Mouse (Mus musculus) T-cell, adult 66 days (primary cell): ENCODE data around the gene Hax1. TPM values are rescaled to one million over a fixed set of nuclear protein-coding genes. Genes with fewer than 3 reads are reported as not detected.

Experiments
- total RNA-seq, 2 experiments: library from RNA; stranded (reverse); gene quantifications; 3 replicates in 1 of 2; 4 replicates in 1 of 2; pipeline ENCODE4 v1.2.4; 2023

Gene Hax1
- total RNA-seq = 10 to 100 TPM; 54.0 to 60.6 TPM

GRCm38 (mm10) chr3:89998612-89999054 lies at the start of gene Hax1:
Gene Hax1 (minus strand): TSS chr3:89998780.

GRCm38 (mm10) chr3:89963221-89963763 lies 35.3 kb downstream of the Hax1 start, which contains the start of gene Atp8b2:
Gene Atp8b2 (minus strand): TSS chr3:89963508.

Other genes with a start within 250 kb of the Hax1 start
- gene Chrnb2, start 234.1 kb downstream of the Hax1 start, total RNA-seq = 1 to 10 TPM; 2.6 to 3.5 TPM
- 10 to 100 TPM; 92.0 to 92.1 TPM for gene Ube2q1, start 225.2 kb downstream of the Hax1 start, total RNA-seq
- 1 to 10 TPM; 2.0 TPM for gene She, start 167.4 kb downstream of the Hax1 start, total RNA-seq
- 100 to 1,000 TPM; 123 to 140 TPM for gene Il6ra, start 85.6 kb downstream of the Hax1 start, total RNA-seq
- 100 to 1,000 TPM; 134 to 136 TPM for gene Atp8b2, start 35.3 kb downstream of the Hax1 start, total RNA-seq
- gene 4933434E20Rik, start 52.9 kb upstream of the Hax1 start, total RNA-seq = 100 to 1,000 TPM in 1 of 2 experiments, 10 to 100 TPM in 1; 94.8 to 103 TPM
- 100 to 1,000 TPM; 237 to 253 TPM for gene Ubap2l, start 53.8 kb upstream of the Hax1 start, total RNA-seq
- 100 to 1,000 TPM; 548 to 572 TPM for gene Tpm3, start 73.9 kb upstream of the Hax1 start, total RNA-seq
- 1 to 10 TPM; 1.1 TPM for gene Nup210l, start 105.4 kb upstream of the Hax1 start, total RNA-seq
- over 10,000 TPM; 10,955 to 11,849 TPM for gene Rps27, start 214.9 kb upstream of the Hax1 start, total RNA-seq
- not detected for gene Rab13, start 214.9 kb upstream of the Hax1 start, total RNA-seq
- 10 to 100 TPM; 63.9 to 76.8 TPM for gene Jtb, start 232.8 kb upstream of the Hax1 start, total RNA-seq
- gene Creb3l4, start 244.7 kb upstream of the Hax1 start, total RNA-seq = not detected
- 10 to 100 TPM; 25.3 to 28.3 TPM for gene Slc39a1, start 249.4 kb upstream of the Hax1 start, total RNA-seq